Mouse (Mus musculus): ENCODE results near the gene Chid1. TPM values are rescaled to one million over a fixed set of nuclear protein-coding genes. Genes with fewer than 3 reads are reported as not detected.

Gene Chid1
- total and polyA plus RNA-seq, 2 experiments from 2014 or later: 17.7 to 23.5 TPM

- Histone ChIP-seq H3K9me3 (replicated peaks; ENCODE audit: control insufficient read depth, low read length) (no peaks in the 10 kb centered on the region), H3K4me1 (ENCODE audit: control insufficient read depth, insufficient read depth) (peaks cover 42% of the 10 kb centered on the region), H3K27ac (ENCODE audit: low read depth) (no peak overlapping the region), H3K9ac (replicated peaks; ENCODE audit: low read depth, low read length) (no peak overlapping the region), H3K27me3 (ENCODE audit: control insufficient read depth, insufficient read depth, low read length) (no peaks in the 10 kb centered on the region; the same call in 1 of the 2 replicates), H3K4me2 (ENCODE audit: low read depth, low read length) (peak overlapping the region; percentile 98), H3K36me3 (replicated peaks; ENCODE audit: control insufficient read depth, insufficient read depth, low read length) (0 out of 2 replicates have a peak, but pooled peaks cover under 1% of the 10 kb centered on the region), H3K4me3 (ENCODE audit: low read depth, low read length) (peak overlapping the region; percentile 52)
- no peak for TF ChIP-seq EP300 (IDR thresholded peaks at IDR 0.05; ENCODE audit: low read depth)
- TF ChIP-seq CTCF (IDR thresholded peaks at IDR 0.05; ENCODE audit: low read depth): peak; percentile 94
- peak; percentile 31 for ATAC-seq (ENCODE audit: insufficient read depth, low read depth)
- 10% methylated on average over 10 of the region's 10 CpGs for WGBS
- DNase-seq (ENCODE audit: low spot score): peak; percentile 88
Measured at GRCm38 (mm10) chr7:141480842-141481497, 58.7 kb downstream of the Chid1 start.

DNA sequence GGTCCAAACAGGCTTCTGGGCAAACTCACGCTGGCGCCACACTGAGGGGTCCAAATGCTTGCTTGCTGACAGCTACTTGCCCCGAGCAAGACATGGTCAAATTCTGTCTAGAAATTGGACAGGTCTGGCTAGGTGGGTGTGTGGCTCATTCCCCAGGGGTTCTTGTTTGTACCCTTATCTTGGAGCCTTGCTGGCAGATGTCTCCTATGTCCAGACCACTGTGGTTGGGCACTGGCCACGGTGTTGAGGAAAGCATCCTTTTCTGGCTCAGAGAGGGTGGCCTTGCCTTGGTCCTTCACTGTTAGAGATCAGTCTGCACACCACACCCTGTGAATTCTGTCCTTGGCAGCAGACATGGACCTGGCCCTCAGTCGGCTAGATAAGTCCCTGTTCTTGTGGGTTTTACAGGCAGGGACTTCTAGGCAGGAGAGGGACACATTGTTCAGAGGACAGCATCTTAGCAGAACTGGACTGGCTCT is 61.3 kb downstream of the Chid1 start:
- WGBS: 42% methylated on average over 5 of the region's 5 CpGs
- H3K27ac ChIP-seq (ENCODE audit: low read depth): peak overlapping the region; percentile 96
- no peak overlapping the region for H3K4me3 ChIP-seq (ENCODE audit: low read depth, low read length)
- no peaks in the 10 kb centered on the region; the same call in 1 of the 2 replicates for H3K27me3 ChIP-seq (ENCODE audit: control insufficient read depth, insufficient read depth, low read length)
- H3K4me1 ChIP-seq (ENCODE audit: control insufficient read depth, insufficient read depth): peaks cover 56% of the 10 kb centered on the region
- ATAC-seq (ENCODE audit: insufficient read depth, low read depth) (no peak), DNase-seq (ENCODE audit: low spot score) (no peak)
- H3K36me3 ChIP-seq (replicated peaks; ENCODE audit: control insufficient read depth, insufficient read depth, low read length): no peaks in the 10 kb centered on the region
- H3K9ac ChIP-seq (replicated peaks; ENCODE audit: low read depth, low read length): no peak overlapping the region
- TF ChIP-seq CTCF (IDR thresholded peaks at IDR 0.05; ENCODE audit: low read depth) (no peak), EP300 (IDR thresholded peaks at IDR 0.05; ENCODE audit: low read depth) (no peak)
- H3K9me3 ChIP-seq (replicated peaks; ENCODE audit: control insufficient read depth, low read length): no peaks in the 10 kb centered on the region
- H3K4me2 ChIP-seq (ENCODE audit: low read depth, low read length): 0 out of 2 replicates have a peak overlapping the region, but pooled peaks have one; percentile 93

GRCm38 (mm10) chr7:141477578-141478269 is 61.9 kb downstream of the Chid1 start:
- H3K4me3 ChIP-seq (ENCODE audit: low read depth, low read length): no peak overlapping the region
- WGBS: 45% methylated on average over 4 of the region's 4 CpGs
- no peak for DNase-seq (ENCODE audit: low spot score)

DNA sequence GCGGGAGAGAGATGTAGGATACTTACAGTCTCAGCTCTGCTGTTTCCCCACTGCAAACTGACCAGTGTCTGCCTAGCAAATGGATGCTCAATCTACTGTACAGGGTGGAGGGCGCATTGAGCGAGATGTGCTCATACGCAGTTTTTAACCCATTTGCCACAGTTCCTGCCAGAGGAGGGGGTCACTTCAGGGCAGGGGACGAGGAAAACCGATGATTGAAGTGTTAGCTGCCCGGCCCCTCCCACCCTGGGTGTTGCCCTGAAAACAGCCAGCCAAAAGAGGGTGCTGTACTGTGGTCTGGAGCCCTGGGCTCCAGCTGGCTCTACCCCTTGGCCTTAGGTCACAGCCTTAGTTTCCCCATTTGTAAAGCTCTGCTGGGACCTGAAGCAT is 62.7 kb downstream of the Chid1 start:
- Histone ChIP-seq H3K4me1 (ENCODE audit: control insufficient read depth, insufficient read depth) (peaks cover 48% of the 10 kb centered on the region), H3K36me3 (replicated peaks; ENCODE audit: control insufficient read depth, insufficient read depth, low read length) (peaks cover 9% of the 10 kb centered on the region), H3K27me3 (ENCODE audit: control insufficient read depth, insufficient read depth, low read length) (no peaks in the 10 kb centered on the region), H3K4me3 (ENCODE audit: low read depth, low read length) (peak overlapping the region; percentile 69), H3K4me2 (ENCODE audit: low read depth, low read length) (peak overlapping the region; percentile 93), H3K9ac (replicated peaks; ENCODE audit: low read depth, low read length) (peak overlapping the region; percentile 18; the same call in 1 of the 2 replicates), H3K9me3 (replicated peaks; ENCODE audit: control insufficient read depth, low read length) (no peaks in the 10 kb centered on the region), H3K27ac (ENCODE audit: low read depth) (peak overlapping the region; percentile 96)
- TF ChIP-seq EP300 (IDR thresholded peaks at IDR 0.05; ENCODE audit: low read depth) (no peak), CTCF (IDR thresholded peaks at IDR 0.05; ENCODE audit: low read depth) (no peak)
- no peak for ATAC-seq (ENCODE audit: insufficient read depth, low read depth)
- DNase-seq (ENCODE audit: low spot score): no peak
- WGBS: 8% methylated on average over 7 of the region's 7 CpGs

More at GRCm38 (mm10) chr7:141477578-141478269, 61.9 kb downstream of the Chid1 start:
- Histone ChIP-seq H3K36me3 (replicated peaks; ENCODE audit: control insufficient read depth, insufficient read depth, low read length) (peaks cover 2% of the 10 kb centered on the region), H3K9ac (replicated peaks; ENCODE audit: low read depth, low read length) (peak overlapping the region; percentile 18; the same call in 1 of the 2 replicates), H3K4me1 (ENCODE audit: control insufficient read depth, insufficient read depth) (peaks cover 55% of the 10 kb centered on the region), H3K27me3 (ENCODE audit: control insufficient read depth, insufficient read depth, low read length) (no peaks in the 10 kb centered on the region; the same call in 1 of the 2 replicates), H3K4me2 (ENCODE audit: low read depth, low read length) (peak overlapping the region; percentile 93), H3K27ac (ENCODE audit: low read depth) (peak overlapping the region; percentile 96), H3K9me3 (replicated peaks; ENCODE audit: control insufficient read depth, low read length) (no peaks in the 10 kb centered on the region)
- ATAC-seq (ENCODE audit: insufficient read depth, low read depth): no peak
- no peak for TF ChIP-seq CTCF (IDR thresholded peaks at IDR 0.05; ENCODE audit: low read depth)
- no peak for TF ChIP-seq EP300 (IDR thresholded peaks at IDR 0.05; ENCODE audit: low read depth)

- peak; percentile 73 for ATAC-seq (ENCODE audit: insufficient read depth, low read depth)
- Histone ChIP-seq H3K4me1 (ENCODE audit: control insufficient read depth, insufficient read depth) (peaks cover 42% of the 10 kb centered on the region), H3K36me3 (replicated peaks; ENCODE audit: control insufficient read depth, insufficient read depth, low read length) (peaks cover 14% of the 10 kb centered on the region), H3K9me3 (replicated peaks; ENCODE audit: control insufficient read depth, low read length) (no peaks in the 10 kb centered on the region), H3K9ac (replicated peaks; ENCODE audit: low read depth, low read length) (peak overlapping the region; percentile 80), H3K27ac (ENCODE audit: low read depth) (peak overlapping the region; percentile 96), H3K4me3 (ENCODE audit: low read depth, low read length) (peak overlapping the region; percentile 69), H3K4me2 (ENCODE audit: low read depth, low read length) (peak overlapping the region; percentile 93), H3K27me3 (ENCODE audit: control insufficient read depth, insufficient read depth, low read length) (no peaks in the 10 kb centered on the region)
- 1% methylated on average over 12 of the region's 17 CpGs for WGBS
- TF ChIP-seq CTCF (IDR thresholded peaks at IDR 0.05; ENCODE audit: low read depth) (peak; percentile 36), EP300 (IDR thresholded peaks at IDR 0.05; ENCODE audit: low read depth) (peak; percentile 94)
- peak; percentile 86 for DNase-seq (ENCODE audit: low spot score)
Measured at GRCm38 (mm10) chr7:141476226-141476980, 63.3 kb downstream of the Chid1 start.
